Mouse (Mus musculus) activated CD4-positive, CD25-positive, alpha-beta regulatory T cell (primary cell): Measurements from ENCODE around the gene Rab1b. TPM values are rescaled to one million over a fixed set of nuclear protein-coding genes. Genes with fewer than 3 reads are reported as not detected.

ENCODE experiments used
- polyA plus RNA-seq, 2 experiments: library from polyadenylated mRNA; unstranded; fragments of 100-300 nt; shearing (Covaris generic); gene quantifications; one replicate each; pipeline ENCODE4 v1.2.1; 2017

The Rab1b gene
- 100 to 1,000 TPM; 225 to 243 TPM for polyA plus RNA-seq

GRCm38 (mm10) chr19:5106731-5107191, at the start of gene Rab1b:
TSS of gene Rab1b (minus strand) at chr19:5107072.

GRCm38 (mm10) chr19:5118384-5118698, 11.5 kb upstream of the Rab1b start, which contains the start of gene Klc2:
TSS of gene Klc2 (minus strand) at chr19:5118560.

GRCm38 (mm10) chr19:5098363-5099143, 8.3 kb downstream of the Rab1b start, which contains the start of gene Cnih2:
TSS of gene Cnih2 (minus strand) at chr19:5098521.

GRCm38 (mm10) chr19:5087884-5088728, 18.8 kb downstream of the Rab1b start, which contains the start of gene Yif1a:
TSS of gene Yif1a (plus strand) at chr19:5088538.

GRCm38 (mm10) chr19:5085145-5085863, 21.6 kb downstream of the Rab1b start, which contains the start of gene Tmem151a:
TSS of gene Tmem151a (minus strand) at chr19:5085531.

GRCm38 (mm10) chr19:5067867-5068569, 38.9 kb downstream of the Rab1b start, which contains the start of gene Cd248:
TSS of gene Cd248 (plus strand) at chr19:5068078.

GRCm38 (mm10) chr19:5050047-5050905, 56.6 kb downstream of the Rab1b start, which contains the start of gene Rin1:
TSS of gene Rin1 (plus strand) at chr19:5050481.

Other genes starting within 250 kb of the Rab1b start
- gene Actn3, start 229.2 kb downstream of the Rab1b start, polyA plus RNA-seq = under 1 TPM; 0.06 to 0.35 TPM
- 10 to 100 TPM in 1 of 2 experiments, 1 to 10 TPM in 1; 6.8 to 12.0 TPM for gene Zdhhc24, start 228.4 kb downstream of the Rab1b start, polyA plus RNA-seq
- gene Bbs1, start 200.4 kb downstream of the Rab1b start, polyA plus RNA-seq = under 1 TPM; 0.44 to 0.49 TPM
- gene Dpp3, start 178.8 kb downstream of the Rab1b start, polyA plus RNA-seq = 100 to 1,000 TPM in 1 of 2 experiments, 10 to 100 TPM in 1; 85.9 to 129 TPM
- gene Peli3, start 163.9 kb downstream of the Rab1b start, polyA plus RNA-seq = under 1 TPM; 0.35 to 0.90 TPM
- gene Mrpl11, start 144.9 kb downstream of the Rab1b start, polyA plus RNA-seq = 10 to 100 TPM; 51.3 to 68.1 TPM
- under 1 TPM in 1 of 2 experiments, not detected in 1; 0.85 TPM for gene Npas4, start 116.8 kb downstream of the Rab1b start, polyA plus RNA-seq
- 1 to 10 TPM; 1.7 to 2.1 TPM for gene Slc29a2, start 83.2 kb downstream of the Rab1b start, polyA plus RNA-seq
- gene B4gat1, start 68.2 kb downstream of the Rab1b start, polyA plus RNA-seq = 10 to 100 TPM; 12.0 to 16.9 TPM
- under 1 TPM; 0.57 to 0.63 TPM for gene AC124502.3, start 68.2 kb downstream of the Rab1b start, polyA plus RNA-seq
- 10 to 100 TPM; 79.6 to 86.4 TPM for gene Brms1, start 65.7 kb downstream of the Rab1b start, polyA plus RNA-seq
- gene Rin1, start 56.6 kb downstream of the Rab1b start, polyA plus RNA-seq = not detected
- under 1 TPM in 1 of 2 experiments, not detected in 1; 0.26 TPM for gene Cd248, start 39.0 kb downstream of the Rab1b start, polyA plus RNA-seq
- under 1 TPM in 1 of 2 experiments, not detected in 1; 0.29 TPM for gene Tmem151a, start 21.5 kb downstream of the Rab1b start, polyA plus RNA-seq
- 10 to 100 TPM; 48.8 to 50.8 TPM for gene Yif1a, start 18.5 kb downstream of the Rab1b start, polyA plus RNA-seq
- gene Cnih2, start 8.6 kb downstream of the Rab1b start, polyA plus RNA-seq = 1 to 10 TPM; 2.0 to 5.3 TPM
- 1 to 10 TPM; 2.6 to 4.1 TPM for gene Klc2, start 11.5 kb upstream of the Rab1b start, polyA plus RNA-seq
- 100 to 1,000 TPM in 1 of 2 experiments, 10 to 100 TPM in 1; 73.5 to 129 TPM for gene Pacs1, start 166.0 kb upstream of the Rab1b start, polyA plus RNA-seq
- 100 to 1,000 TPM; 293 to 325 TPM for gene Sf3b2, start 188.4 kb upstream of the Rab1b start, polyA plus RNA-seq
- gene Gal3st3, start 191.3 kb upstream of the Rab1b start, polyA plus RNA-seq = under 1 TPM; 0.10 to 0.39 TPM
- under 1 TPM in 1 of 2 experiments, not detected in 1; 0.07 TPM for gene Catsper1, start 228.7 kb upstream of the Rab1b start, polyA plus RNA-seq
- gene Cst6, start 242.5 kb upstream of the Rab1b start, polyA plus RNA-seq = 1 to 10 TPM; 3.0 to 5.4 TPM